Mouse (Mus musculus): ENCODE measurements at regions not wholly inside any gene's neighbourhood (a gene's known extent, or its start where the extent isn't known, plus 50 kb on each side); places are given as distances from the start of the nearest gene placed in this dataset.

GRCm38 (mm10) chr9:103892827-103893226 is 109.5 kb upstream of the Nphp3 start:
- no peak for TF ChIP-seq CTCF (IDR thresholded peaks at IDR 0.05)
- TF ChIP-seq EP300 (IDR thresholded peaks at IDR 0.05): no peak

Measured in lung, postnatal 0 days (tissue).